Mouse (Mus musculus): ENCODE measurements at regions not wholly inside any gene's neighbourhood (a gene's known extent, or its start where the extent isn't known, plus 50 kb on each side); places are given as distances from the start of the nearest gene placed in this dataset.

GRCm38 (mm10) chr17:48786501-48786900, 145.7 kb upstream of the Lrfn2 start:
- in situ Hi-C loops (cut with MboI, MseI) = no loop called here

GRCm38 (mm10) chr17:48789846-48790245, 142.3 kb upstream of the Lrfn2 start:
- in situ Hi-C loops (cut with MboI, MseI) = no loop called here

GRCm38 (mm10) chr17:48790526-48790925, 141.7 kb upstream of the Lrfn2 start:
- in situ Hi-C loops (cut with MboI, MseI) = no loop called here

- in situ Hi-C loops (cut with MboI, MseI) = no loop called here
Observed at GRCm38 (mm10) chr17:48792954-48793353, 139.2 kb upstream of the Lrfn2 start.

- in situ Hi-C loops (cut with MboI, MseI) = no loop called here
Observed at GRCm38 (mm10) chr17:48795773-48796172, 136.4 kb upstream of the Lrfn2 start.

- in situ Hi-C loops (cut with MboI, MseI) = no loop called here
Observed at GRCm38 (mm10) chr17:48798196-48798595, 134.0 kb upstream of the Lrfn2 start.

GRCm38 (mm10) chr17:48802673-48803072, 129.5 kb upstream of the Lrfn2 start:
- in situ Hi-C loops (cut with MboI, MseI) = loop anchor here in 1 of 2 experiments (5.0 kb wide), 1 partner anchor 585 kb away; no protein-coding TSS in a partner anchor

- in situ Hi-C loops (cut with MboI, MseI) = no loop called here
Observed at GRCm38 (mm10) chr17:48807905-48808304, 124.3 kb upstream of the Lrfn2 start.

- in situ Hi-C loops (cut with MboI, MseI) = no loop called here
Observed at GRCm38 (mm10) chr17:48814753-48815504, 117.2 kb upstream of the Lrfn2 start.

- in situ Hi-C loops (cut with MboI, MseI) = no loop called here
Observed at GRCm38 (mm10) chr17:48816588-48817324, 115.4 kb upstream of the Lrfn2 start.

- in situ Hi-C loops (cut with MboI, MseI) = no loop called here
Observed at GRCm38 (mm10) chr17:48817551-48817950, 114.6 kb upstream of the Lrfn2 start.

GRCm38 (mm10) chr17:48819703-48820102, 112.5 kb upstream of the Lrfn2 start:
- in situ Hi-C loops (cut with MboI, MseI) = no loop called here

GRCm38 (mm10) chr17:48822101-48822876, 109.9 kb upstream of the Lrfn2 start:
- in situ Hi-C loops (cut with MboI, MseI) = no loop called here

GRCm38 (mm10) chr17:48823921-48824320, 108.3 kb upstream of the Lrfn2 start:
- in situ Hi-C loops (cut with MboI, MseI) = no loop called here

- in situ Hi-C loops (cut with MboI, MseI) = no loop called here
Observed at GRCm38 (mm10) chr17:48825212-48825913, 106.8 kb upstream of the Lrfn2 start.

GRCm38 (mm10) chr17:48838297-48838979, 93.7 kb upstream of the Lrfn2 start:
- in situ Hi-C loops (cut with MboI, MseI) = no loop called here

GRCm38 (mm10) chr17:48847890-48848289, 84.3 kb upstream of the Lrfn2 start:
- in situ Hi-C loops (cut with MboI, MseI) = no loop called here

GRCm38 (mm10) chr17:48850910-48851309, 81.3 kb upstream of the Lrfn2 start:
- in situ Hi-C loops (cut with MboI, MseI) = no loop called here

- in situ Hi-C loops (cut with MboI, MseI) = no loop called here
Observed at GRCm38 (mm10) chr17:48858891-48859290, 73.3 kb upstream of the Lrfn2 start.

- in situ Hi-C loops (cut with MboI, MseI) = no loop called here
Observed at GRCm38 (mm10) chr17:48870443-48870842, 61.7 kb upstream of the Lrfn2 start.

GRCm38 (mm10) chr17:48877505-48877904, 54.7 kb upstream of the Lrfn2 start:
- in situ Hi-C loops (cut with MboI, MseI) = no loop called here
